Mouse (Mus musculus) myocyte (in vitro differentiated cells): ENCODE measurements around the gene Adcy7. TPM values are rescaled to one million over a fixed set of nuclear protein-coding genes. Genes with fewer than 3 reads are reported as not detected.

Experiments
- H3K27me3 ChIP-seq: one replicate; pipeline ENCODE4 v1.6.1; 2011; ENCODE audit not compliant: control insufficient read depth, insufficient read depth, insufficient read length
- H3K36me3 ChIP-seq: one replicate; pipeline ENCODE4 v1.6.1; 2011; ENCODE audit not compliant: control insufficient read depth, insufficient read depth
- H3K4me2 ChIP-seq: one replicate; pipeline ENCODE4 v1.6.1; 2011; ENCODE audit warnings: low read depth, control low read depth
- H3K4me3 ChIP-seq: one replicate; pipeline ENCODE4 v1.5.1; 2011; ENCODE audit warnings: mild to moderate bottlenecking, control low read depth, moderate library complexity
- H3K79me2 ChIP-seq: one replicate; pipeline ENCODE4 v1.6.1; 2011; ENCODE audit not compliant: control insufficient read depth, insufficient read depth
- H3ac ChIP-seq: one replicate; pipeline ENCODE4 v1.6.1; 2011; ENCODE audit not compliant: control insufficient read depth, insufficient read length
- CEBPB ChIP-seq: IDR thresholded peaks from 2 replicates; pipeline ENCODE4 v1.6.1; 2011; ENCODE audit warnings: mild to moderate bottlenecking, moderate library complexity; ENCODE audit not compliant: poor library complexity, insufficient read depth, severe bottlenecking
- E2F4 ChIP-seq: IDR thresholded peaks from one replicate; pipeline ENCODE4 v1.6.1; 2011; ENCODE audit warnings: mild to moderate bottlenecking, control low read depth, moderate library complexity; ENCODE audit not compliant: insufficient read depth
- MAX ChIP-seq: IDR thresholded peaks from one replicate; pipeline ENCODE4 v1.6.1; 2011; ENCODE audit warnings: low read depth, mild to moderate bottlenecking, control low read depth
- MYOD1 ChIP-seq, 3 experiments: IDR thresholded peaks; one replicate each; pipeline ENCODE4 v1.6.1; 2011; ENCODE audit warnings: control low read depth in 2 of 3, low read depth in 2 of 3, mild to moderate bottlenecking in 2 of 3, moderate library complexity in 1 of 3; ENCODE audit not compliant: insufficient read length in 2 of 3, control insufficient read depth in 1 of 3
- MYOG ChIP-seq, 3 experiments: IDR thresholded peaks; one replicate each; pipeline ENCODE4 v1.6.1; 2011; ENCODE audit warnings: control low read depth in 2 of 3, low read depth in 2 of 3, mild to moderate bottlenecking in 2 of 3; ENCODE audit not compliant: insufficient read length in 2 of 3, control insufficient read depth in 1 of 3, insufficient read depth in 1 of 3
- POLR2A ChIP-seq: IDR thresholded peaks from one replicate; pipeline ENCODE4 v1.6.1; 2011; ENCODE audit warnings: low read depth, mild to moderate bottlenecking, control low read depth, moderate library complexity; ENCODE audit not compliant: insufficient read length
- POLR2AphosphoS2 ChIP-seq: IDR thresholded peaks from one replicate; pipeline ENCODE4 v1.6.1; 2011; ENCODE audit warnings: low read depth, control low read depth; ENCODE audit not compliant: insufficient read length
- REST ChIP-seq: IDR thresholded peaks from one replicate; pipeline ENCODE4 v1.6.1; 2011; ENCODE audit warnings: mild to moderate bottlenecking, control low read depth, moderate library complexity; ENCODE audit not compliant: insufficient read depth, insufficient read length
- SRF ChIP-seq: IDR thresholded peaks from one replicate; pipeline ENCODE4 v1.6.1; 2011; ENCODE audit warnings: low read depth; ENCODE audit not compliant: control insufficient read depth, insufficient read length
- TCF12 ChIP-seq: IDR thresholded peaks from one replicate; pipeline ENCODE4 v1.6.1; 2011; ENCODE audit warnings: mild to moderate bottlenecking, control low read depth; ENCODE audit not compliant: poor library complexity, insufficient read depth, severe bottlenecking
- TCF3 ChIP-seq: IDR thresholded peaks from one replicate; pipeline ENCODE4 v1.6.1; 2011; ENCODE audit warnings: low read depth, control low read depth; ENCODE audit not compliant: insufficient read length
- USF1 ChIP-seq: IDR thresholded peaks from one replicate; pipeline ENCODE4 v1.6.1; 2011; ENCODE audit warnings: low read depth, mild to moderate bottlenecking, control low read depth, moderate library complexity
- polyA plus RNA-seq: library from polyadenylated mRNA; unstranded; fragments of >200 nt; fragmentation: generic; extraction: Trizol; gene quantifications from one replicate; pipeline ENCODE4 v1.2.1, GENCODE M21; 2012; ENCODE audit warnings: missing spikeins

Adcy7 gene
- polyA plus RNA-seq, 1 experiment, result 72.3 TPM

- H3K36me3 ChIP-seq, result peaks cover 26% of the 10 kb centered on the region
- H3ac ChIP-seq, result peak overlapping the region; percentile 98
- H3K27me3 ChIP-seq, result peaks cover 7% of the 10 kb centered on the region
- no peak for TF ChIP-seq TCF3
- TF ChIP-seq REST, result no peak
- peak; percentile 18 for TF ChIP-seq POLR2A
- TF ChIP-seq E2F4, result no peak
- no peak for TF ChIP-seq MYOD1 (IDR thresholded peaks at IDR 0.05; ENCODE audit: control insufficient read depth in 1 of 3, insufficient read length in 2 of 3, low read depth in 2 of 3)
- no peak for TF ChIP-seq TCF12
- TF ChIP-seq USF1, result no peak
- H3K4me2 ChIP-seq, result peak overlapping the region; percentile 76
- H3K79me2 ChIP-seq, result peaks cover 46% of the 10 kb centered on the region
- H3K4me3 ChIP-seq, result peak overlapping the region; percentile 89
Observed at GRCm38 (mm10) chr8:88361044-88361707, 89.0 kb downstream of the Adcy7 start.

- no peak for TF ChIP-seq E2F4
- no peak for TF ChIP-seq TCF3
- peak in 1 of 3 experiments; percentile 28 for TF ChIP-seq MYOD1 (IDR thresholded peaks at IDR 0.05; ENCODE audit: control insufficient read depth in 1 of 3, insufficient read length in 2 of 3, low read depth in 2 of 3)
- TF ChIP-seq SRF, result no peak
- TF ChIP-seq REST, result no peak
- peak; percentile 72 for TF ChIP-seq POLR2A
- TF ChIP-seq MAX, result no peak
- no peak for TF ChIP-seq TCF12
- no peak for TF ChIP-seq CEBPB
- peak in 2 of 3 experiments; percentile 14 to 37 for TF ChIP-seq MYOG (IDR thresholded peaks at IDR 0.05; ENCODE audit: control insufficient read depth in 1 of 3, insufficient read depth in 1 of 3, insufficient read length in 2 of 3, low read depth in 2 of 3)
- TF ChIP-seq POLR2AphosphoS2, result peak; percentile 54
- TF ChIP-seq USF1, result no peak
- peak within 1 kb of the TSS; percentile 98 for H3ac ChIP-seq
- H3K79me2 ChIP-seq, result peaks cover 46% of the 10 kb centered on the region
- H3K4me3 ChIP-seq, result peak within 1 kb of the TSS; percentile 89
- peak within 1 kb of the TSS; percentile 89 for H3K4me2 ChIP-seq
- peaks cover 7% of the 10 kb centered on the region for H3K27me3 ChIP-seq
- H3K36me3 ChIP-seq, result peaks cover 19% of the 10 kb centered on the region
Observed at GRCm38 (mm10) chr8:88361708-88362428, 89.7 kb downstream of the Adcy7 start, which contains the start of gene Brd7. Gene Brd7, minus strand, starts transcription at chr8:88362194.

- H3K27me3 ChIP-seq, result peaks cover 7% of the 10 kb centered on the region
- H3K4me3 ChIP-seq, result peak overlapping the region; percentile 89
- H3ac ChIP-seq, result peak overlapping the region; percentile 98
- H3K79me2 ChIP-seq, result peaks cover 39% of the 10 kb centered on the region
- H3K36me3 ChIP-seq, result peaks cover 12% of the 10 kb centered on the region
- TF ChIP-seq MAX (no peak), MYOG (IDR thresholded peaks at IDR 0.05; ENCODE audit: control insufficient read depth in 1 of 3, insufficient read depth in 1 of 3, insufficient read length in 2 of 3, low read depth in 2 of 3) (no peak), SRF (no peak), USF1 (no peak), POLR2AphosphoS2 (no peak), TCF3 (no peak), TCF12 (no peak), MYOD1 (IDR thresholded peaks at IDR 0.05; ENCODE audit: control insufficient read depth in 1 of 3, insufficient read length in 2 of 3, low read depth in 2 of 3) (no peak), E2F4 (no peak), REST (no peak), POLR2A (no peak), CEBPB (no peak)
- H3K4me2 ChIP-seq, result peak overlapping the region; percentile 89
Observed at GRCm38 (mm10) chr8:88362446-88363150, 90.4 kb downstream of the Adcy7 start.

GRCm38 (mm10) chr8:88369221-88369620 is 97.0 kb downstream of the Adcy7 start:
- TF ChIP-seq TCF3 (no peak), POLR2AphosphoS2 (no peak), MYOG (IDR thresholded peaks at IDR 0.05; ENCODE audit: control insufficient read depth in 1 of 3, insufficient read depth in 1 of 3, insufficient read length in 2 of 3, low read depth in 2 of 3) (no peak), REST (no peak), CEBPB (no peak)
- H3K4me3 ChIP-seq, result no peak overlapping the region
- H3ac ChIP-seq, result no peak overlapping the region
- H3K4me2 ChIP-seq, result no peak overlapping the region
- no peaks in the 10 kb centered on the region for H3K79me2 ChIP-seq
- H3K36me3 ChIP-seq, result no peaks in the 10 kb centered on the region
- peaks cover 33% of the 10 kb centered on the region for H3K27me3 ChIP-seq
